Mouse (Mus musculus): ENCODE results near the gene Pigl. TPM values are rescaled to one million over a fixed set of nuclear protein-coding genes. Genes with fewer than 3 reads are reported as not detected.

Gene Pigl
- total RNA-seq, 2 experiments from 2014 or later, result 3.1 to 3.2 TPM

GRCm38 (mm10) chr11:62558152-62558551, 99.9 kb downstream of the Pigl start:
- no peak for DNase-seq

DNA sequence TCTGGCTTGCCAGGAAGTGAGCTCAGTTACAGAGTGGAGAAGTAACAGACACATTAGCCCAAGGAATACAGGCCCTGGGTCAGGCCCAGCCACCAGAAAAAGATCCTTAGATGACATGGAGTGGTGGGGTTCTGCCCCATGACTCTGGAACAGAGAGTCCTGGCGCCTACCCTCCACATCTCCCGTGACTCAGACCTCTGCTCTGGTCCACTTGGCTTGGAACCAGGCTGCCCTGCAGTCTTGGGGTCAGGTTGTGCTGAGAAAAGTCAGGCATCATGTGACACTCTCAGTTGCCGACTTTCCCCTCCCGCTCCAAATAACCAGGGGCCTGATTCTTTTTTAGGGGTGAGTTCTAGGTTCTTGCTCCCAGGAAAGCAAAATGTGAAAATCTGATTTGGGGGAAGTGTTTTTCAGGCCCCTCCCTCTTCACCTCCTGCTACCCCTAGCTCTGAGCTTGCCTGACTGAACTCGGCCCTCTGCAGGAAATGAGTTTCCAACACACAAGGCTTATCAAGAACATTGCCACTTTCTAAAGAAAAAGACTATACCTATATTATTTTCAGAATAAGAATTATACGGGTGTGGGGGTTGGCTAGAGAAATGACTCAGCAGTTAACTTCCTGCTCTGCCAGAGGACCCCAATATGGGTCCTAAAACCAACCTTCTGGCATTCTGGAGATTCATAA, 100.8 kb downstream of the Pigl start:
- DNase-seq, result peak; percentile 81 to 87

GRCm38 (mm10) chr11:62560463-62561016, 102.3 kb downstream of the Pigl start:
- peak in 1 of 2 experiments; percentile 46 for DNase-seq

GRCm38 (mm10) chr11:62563590-62563989, 105.3 kb downstream of the Pigl start:
- no peak for DNase-seq

Other genes with a start within 250 kb of the Pigl start
- 1 to 10 TPM; 1.2 to 1.6 TPM for gene Adora2b, start 209.5 kb upstream of the Pigl start, total RNA-seq (2021)
- 10 to 100 TPM; 19.6 to 20.0 TPM for gene Zswim7, start 177.1 kb upstream of the Pigl start, total RNA-seq (2021)
- 10 to 100 TPM; 42.8 to 46.0 TPM for gene Ttc19, start 177.0 kb upstream of the Pigl start, total RNA-seq (2021)
- gene Ncor1, start 81 bp downstream of the Pigl start, total RNA-seq (2021), result 100 to 1,000 TPM; 113 to 127 TPM
- gene Cenpv, start 80.8 kb downstream of the Pigl start, total RNA-seq (2021), result 10 to 100 TPM; 19.5 to 25.5 TPM
- 100 to 1,000 TPM; 599 to 655 TPM for gene Ubb, start 92.7 kb downstream of the Pigl start, total RNA-seq (2021)
- 1 to 10 TPM; 3.0 TPM for gene Trpv2, start 116.0 kb downstream of the Pigl start, total RNA-seq (2021)
- gene Lrrc75a, start 190.1 kb downstream of the Pigl start, total RNA-seq (2021), result 1 to 10 TPM; 3.2 to 4.3 TPM
- gene Mmgt2, start 190.2 kb downstream of the Pigl start, total RNA-seq (2021), result 1 to 10 TPM; 5.4 to 7.1 TPM

All from heart, adult 18-20 months (tissue).